ENCODE assay signal across 8 mouse cellular contexts in the genomic region with DNA sequence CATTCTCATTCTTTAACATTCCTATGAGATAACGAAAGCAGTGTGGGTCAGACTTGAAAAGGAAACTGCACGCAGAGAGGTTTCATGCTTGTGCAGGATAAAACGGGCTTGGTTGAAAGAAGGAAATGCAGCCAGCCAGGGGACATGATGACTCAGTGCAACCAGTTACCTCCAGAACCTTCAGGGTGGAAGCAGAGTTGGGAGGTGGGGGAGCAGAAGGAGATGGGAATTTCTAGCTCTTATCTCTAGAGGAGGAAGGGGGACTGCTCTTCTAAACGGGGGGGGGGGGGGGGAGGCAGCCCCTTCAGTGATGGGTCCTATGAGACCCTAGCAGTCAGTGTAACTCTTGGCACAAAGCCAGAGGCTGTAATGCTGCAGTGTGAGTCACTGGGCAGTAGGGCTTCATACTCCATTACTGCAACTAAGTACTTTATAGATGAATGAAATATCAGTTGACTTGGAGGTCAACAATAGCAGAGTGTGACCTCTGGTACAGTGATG. TPM values are rescaled to one million over a fixed set of nuclear protein-coding genes. Genes with fewer than 3 reads are reported as not detected.
DNase-seq lines count a peak whose midpoint lies in the region; ATAC-seq and TF ChIP-seq lines count a peak whose summit lies in the region.
"Had no signal": no experiment of that assay in that cellular context is flagged by ENCODE, and none has a peak within 500 bp of the region (broad histone marks: within the 10 kb centered on the region; RNA-seq: fewer than 3 reads in every experiment).

No protein-coding gene starts in this region.

- peak overlapping the region; percentile 54; the same call in 1 of the 2 replicates for H3K27ac ChIP-seq in bone marrow macrophage, adult 2 months (ENCODE audit: insufficient read depth, low read depth, low read length)
- peak overlapping the region; percentile 37; the same call in 1 of the 2 replicates for H3K27ac ChIP-seq in liver, embryonic 12.5 days

- H3K9ac ChIP-seq in liver, embryonic 12.5 days, result no peak overlapping the region

- H3K36me3 ChIP-seq in liver, embryonic 12.5 days, result no peaks in the 10 kb centered on the region
- no peaks in the 10 kb centered on the region for H3K36me3 ChIP-seq in splenic B cell, adult 2 months (ENCODE audit: control insufficient read depth, insufficient read depth, low read length, poor library complexity, severe bottlenecking)

- H3K4me3 ChIP-seq in bone marrow macrophage, adult 2 months (ENCODE audit: insufficient read depth, low read length), result peak overlapping the region; percentile 52
- no peak overlapping the region for H3K4me3 ChIP-seq in liver, embryonic 12.5 days
- H3K4me3 ChIP-seq: erythroblast, embryonic 14.5 days had no signal

- H3K4me2 ChIP-seq in liver, embryonic 12.5 days, result peak overlapping the region; percentile 42

- peak; percentile 15 for DNase-seq in retina, postnatal 1 day
- DNase-seq in retina, embryonic 14.5 days (ENCODE audit: low spot score), result no peak
- peak; percentile 22 to 41 for DNase-seq in heart, postnatal 14 days
- DNase-seq in splenic B cell, adult 2 months (ENCODE audit: low read depth, low spot score), result peak; percentile 6
- no peak for DNase-seq in frontal cortex, postnatal 10 days (ENCODE audit: low spot score in 2 of 2)

- no peak for TF ChIP-seq POLR2A in bone marrow macrophage, adult 2 months (IDR thresholded peaks at IDR 0.05; ENCODE audit: borderline replicate concordance, low read depth, low read length)

- H3K9me3 ChIP-seq in liver, embryonic 12.5 days (replicated peaks), result no peaks in the 10 kb centered on the region

- WGBS in liver, embryonic 12.5 days (ENCODE audit: insufficient replicate concordance), result 4% methylated on average over 4 of the region's 4 CpGs

- H3K27me3 ChIP-seq in liver, embryonic 12.5 days (replicated peaks), result no peaks in the 10 kb centered on the region
- no peaks in the 10 kb centered on the region for H3K27me3 ChIP-seq in splenic B cell, adult 2 months (ENCODE audit: control insufficient read depth, insufficient read depth, low read length, poor library complexity, severe bottlenecking)

- intact Hi-C loops in heart, postnatal 14 days (cut with DNase I), result loop anchor here (10.0 kb wide), 1 partner anchor 161 kb away; no protein-coding TSS in a partner anchor

- TF ChIP-seq CTCF in bone marrow macrophage, adult 2 months (IDR thresholded peaks at IDR 0.05; ENCODE audit: low read depth, low read length), result no peak

- ATAC-seq in liver, embryonic 12.5 days, result 0 out of 2 replicates have a peak, but pooled peaks have one; percentile 18

- H3K4me1 ChIP-seq in bone marrow macrophage, adult 2 months (ENCODE audit: control insufficient read depth, insufficient read depth, low read length), result peaks cover 15% of the 10 kb centered on the region
- H3K4me1 ChIP-seq in liver, embryonic 12.5 days, result peaks cover 27% of the 10 kb centered on the region

RNA-seq across cellular contexts. Expression of a gene that starts 6.8 kb away (rescaled TPM):
- not detected in 2 replicates for polyA plus RNA-seq in bone marrow macrophage, adult 2 months (2012; ENCODE audit: insufficient read depth, insufficient read length, missing spikeins)
- total RNA-seq in heart, postnatal 14 days (2021), result not detected
- polyA plus RNA-seq in liver, embryonic 12.5 days (2016; fragmentation: Nextera tagmentation; extraction: Ambion mirVana), result not detected in 2 replicates
- polyA plus RNA-seq: erythroblast, embryonic 14.5 days had no signal

RNA-seq across cellular contexts. Expression of a gene that starts 42.3 kb away (rescaled TPM):
- not detected in 2 replicates for polyA plus RNA-seq in bone marrow macrophage, adult 2 months (2012; ENCODE audit: insufficient read depth, insufficient read length, missing spikeins)
- not detected for total RNA-seq in heart, postnatal 14 days (2021)
- polyA plus RNA-seq in liver, embryonic 12.5 days (2016; fragmentation: Nextera tagmentation; extraction: Ambion mirVana), result not detected in 2 replicates
- polyA plus RNA-seq: erythroblast, embryonic 14.5 days had no signal

RNA-seq across cellular contexts. Expression of a gene that starts 55.8 kb away (rescaled TPM):
- polyA plus RNA-seq in bone marrow macrophage, adult 2 months (2012; ENCODE audit: insufficient read depth, insufficient read length, missing spikeins), result not detected in 2 replicates
- not detected for total RNA-seq in heart, postnatal 14 days (2021)
- not detected in 2 replicates for polyA plus RNA-seq in liver, embryonic 12.5 days (2016; fragmentation: Nextera tagmentation; extraction: Ambion mirVana)
- polyA plus RNA-seq: erythroblast, embryonic 14.5 days had no signal

Comparison
In these comparisons a context has a peak if more than half of its experiments do, and no peak if none do; other contexts are left out.
1. DNase-seq: peak in retina, postnatal 1 day (single experiment), heart, postnatal 14 days (2 of 2) and splenic B cell, adult 2 months (single experiment); none in retina, embryonic 14.5 days (single experiment) and frontal cortex, postnatal 10 days (0 of 2).